In the genomic region with DNA sequence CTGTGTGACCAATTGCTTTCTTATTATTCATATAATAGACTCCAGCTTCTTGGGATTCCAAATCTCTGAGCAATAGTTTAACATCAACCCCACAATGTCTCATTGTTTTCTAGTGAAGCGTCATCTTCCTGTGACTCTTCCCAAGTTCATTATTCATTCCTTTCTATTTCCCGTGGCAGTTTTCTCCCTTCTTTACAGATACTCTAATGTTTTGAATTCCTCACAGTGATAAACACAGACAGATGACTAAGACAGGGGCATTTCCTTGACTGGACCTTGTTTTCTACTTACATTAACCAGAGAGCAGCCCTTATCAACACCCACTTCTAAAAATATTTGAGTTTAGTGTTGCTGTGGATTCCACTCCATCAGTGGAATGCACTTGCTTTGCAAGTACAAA, we compare ENCODE assay signal across 27 mouse cellular contexts.
DNase-seq lines count a peak whose midpoint lies in the region; ATAC-seq and TF ChIP-seq lines count a peak whose summit lies in the region.
"Had no signal": no experiment of that assay in that cellular context is flagged by ENCODE, and none has a peak within 500 bp of the region (broad histone marks: within the 10 kb centered on the region; RNA-seq: fewer than 3 reads in every experiment).

No protein-coding gene starts in this region.

- no peak for ATAC-seq in heart, embryonic 13.5 days (ENCODE audit: extremely low read depth, insufficient number of reproducible peaks, low FRiP score, low TSS enrichment)
- no peak for ATAC-seq in kidney, postnatal 0 days (replicated peaks; ENCODE audit: low FRiP score, low read depth)
- ATAC-seq in kidney, embryonic 14.5 days (ENCODE audit: low FRiP score, low TSS enrichment): no peak
- ATAC-seq: forebrain, embryonic 16.5 days; intestine, embryonic 16.5 days; midbrain, embryonic 15.5 days had no signal

- TF ChIP-seq CTCF in kidney, postnatal 0 days (IDR thresholded peaks at IDR 0.05; ENCODE audit: low read depth): no peak

- WGBS in heart, embryonic 13.5 days: 8% methylated on average over 2 of the region's 2 CpGs
- WGBS in kidney, postnatal 0 days: 57% methylated on average over 2 of the region's 2 CpGs
- 64% methylated on average over 2 of the region's 2 CpGs for WGBS in kidney, embryonic 14.5 days

- DNase-seq in heart, adult 8-10 months (ENCODE audit: low spot score): no peak
- DNase-seq in kidney, postnatal 0 days (ENCODE audit: low spot score): peak; percentile 10
- peak; percentile 62 for DNase-seq in NIH3T3 (ENCODE audit: low read depth)
- peak; percentile 5 for DNase-seq in yolk sac, embryonic 10.5 days (ENCODE audit: low spot score)
- no peak for DNase-seq in frontal cortex, postnatal 25 days (ENCODE audit: low spot score in 2 of 2)
- no peak for DNase-seq in testis, postnatal 14 days (ENCODE audit: low spot score)
- DNase-seq: adrenal gland, postnatal 25 days; cerebellum, adult 11-12 months; cerebellum, adult 9-11 months; embryo, embryonic 11 days; kidney, adult 8-10 months; kidney, postnatal 14 days; layer of hippocampus, adult 9-11 months; liver, embryonic 13.5 days; lung, adult 18-20 months; lung, postnatal 14 days had no signal

- H3K27ac ChIP-seq in heart, embryonic 13.5 days (replicated peaks): peak overlapping the region; percentile 60
- H3K27ac ChIP-seq in kidney, postnatal 0 days: no peak overlapping the region
- no peak overlapping the region for H3K27ac ChIP-seq in kidney, embryonic 14.5 days (ENCODE audit: low read depth, low read length)
- H3K27ac ChIP-seq: embryonic facial prominence, embryonic 12.5 days; hindbrain, embryonic 13.5 days; limb, embryonic 10.5 days; limb, embryonic 15.5 days; liver, embryonic 13.5 days; midbrain, embryonic 10.5 days; midbrain, embryonic 15.5 days had no signal

- no peaks in the 10 kb centered on the region for H3K36me3 ChIP-seq in heart, embryonic 13.5 days
- no peaks in the 10 kb centered on the region for H3K36me3 ChIP-seq in kidney, postnatal 0 days (ENCODE audit: insufficient read depth, low read length)
- no peaks in the 10 kb centered on the region for H3K36me3 ChIP-seq in kidney, embryonic 14.5 days (ENCODE audit: control insufficient read depth, insufficient read depth, low read length)
- H3K36me3 ChIP-seq: embryonic facial prominence, embryonic 12.5 days; G1E; hindbrain, embryonic 13.5 days; limb, embryonic 10.5 days; limb, embryonic 15.5 days; liver, embryonic 13.5 days; midbrain, embryonic 10.5 days; midbrain, embryonic 15.5 days had no signal

- peaks cover 31% of the 10 kb centered on the region for H3K4me1 ChIP-seq in heart, embryonic 13.5 days
- no peaks in the 10 kb centered on the region for H3K4me1 ChIP-seq in kidney, postnatal 0 days (replicated peaks; ENCODE audit: insufficient read depth, low read length)
- no peaks in the 10 kb centered on the region for H3K4me1 ChIP-seq in kidney, embryonic 14.5 days (ENCODE audit: control insufficient read depth, insufficient read depth, low read length)
- H3K4me1 ChIP-seq: embryonic facial prominence, embryonic 12.5 days; hindbrain, embryonic 13.5 days; limb, embryonic 10.5 days; limb, embryonic 15.5 days; liver, embryonic 13.5 days; midbrain, embryonic 10.5 days; midbrain, embryonic 15.5 days had no signal

- no peaks in the 10 kb centered on the region; the same call in 1 of the 2 replicates for H3K9me3 ChIP-seq in heart, embryonic 13.5 days
- H3K9me3 ChIP-seq in kidney, postnatal 0 days (replicated peaks; ENCODE audit: low read length): no peaks in the 10 kb centered on the region
- no peaks in the 10 kb centered on the region for H3K9me3 ChIP-seq in kidney, embryonic 14.5 days (ENCODE audit: control insufficient read depth, low read length)
- H3K9me3 ChIP-seq: embryonic facial prominence, embryonic 12.5 days; G1E; hindbrain, embryonic 13.5 days; limb, embryonic 10.5 days; limb, embryonic 15.5 days; liver, embryonic 13.5 days; midbrain, embryonic 10.5 days; midbrain, embryonic 15.5 days had no signal

- no peaks in the 10 kb centered on the region for H3K27me3 ChIP-seq in heart, embryonic 13.5 days (replicated peaks)
- H3K27me3 ChIP-seq in kidney, postnatal 0 days (ENCODE audit: insufficient read depth, low read length): no peaks in the 10 kb centered on the region
- H3K27me3 ChIP-seq in kidney, embryonic 14.5 days (ENCODE audit: control insufficient read depth, insufficient read depth, low read length): no peaks in the 10 kb centered on the region
- H3K27me3 ChIP-seq: embryonic facial prominence, embryonic 12.5 days; hindbrain, embryonic 13.5 days; limb, embryonic 15.5 days; liver, embryonic 13.5 days; midbrain, embryonic 15.5 days had no signal

- H3K4me2 ChIP-seq in heart, embryonic 13.5 days: peak overlapping the region; percentile 25
- no peak overlapping the region for H3K4me2 ChIP-seq in kidney, postnatal 0 days (ENCODE audit: low read length)
- H3K4me2 ChIP-seq in kidney, embryonic 14.5 days (replicated peaks; ENCODE audit: low read depth, low read length): no peak overlapping the region
- H3K4me2 ChIP-seq: embryonic facial prominence, embryonic 12.5 days; hindbrain, embryonic 13.5 days; limb, embryonic 15.5 days; liver, embryonic 13.5 days; midbrain, embryonic 15.5 days had no signal

- no peak overlapping the region for H3K4me3 ChIP-seq in heart, embryonic 13.5 days
- no peak overlapping the region for H3K4me3 ChIP-seq in kidney, postnatal 0 days (replicated peaks; ENCODE audit: low read depth, low read length)
- no peak overlapping the region for H3K4me3 ChIP-seq in kidney, embryonic 14.5 days (ENCODE audit: low read length)
- H3K4me3 ChIP-seq: embryonic facial prominence, embryonic 12.5 days; hindbrain, embryonic 13.5 days; limb, embryonic 10.5 days; limb, embryonic 15.5 days; liver, embryonic 13.5 days; midbrain, embryonic 10.5 days; midbrain, embryonic 15.5 days had no signal

- no peak overlapping the region for H3K9ac ChIP-seq in heart, embryonic 13.5 days
- H3K9ac ChIP-seq in kidney, postnatal 0 days (ENCODE audit: low read depth, low read length): no peak overlapping the region
- H3K9ac ChIP-seq in kidney, embryonic 14.5 days (ENCODE audit: low read depth, low read length): no peak overlapping the region
- H3K9ac ChIP-seq: embryonic facial prominence, embryonic 12.5 days; hindbrain, embryonic 13.5 days; limb, embryonic 15.5 days; liver, embryonic 13.5 days; midbrain, embryonic 15.5 days had no signal

Comparison
In these comparisons a context has a peak if more than half of its experiments do, and no peak if none do; other contexts are left out.
1. DNase-seq: peak in kidney, postnatal 0 days (single experiment), NIH3T3 (single experiment) and yolk sac, embryonic 10.5 days (single experiment); none in heart, adult 8-10 months (single experiment), frontal cortex, postnatal 25 days (0 of 2) and testis, postnatal 14 days (single experiment).